Mouse (Mus musculus) brain, adult 2 months (tissue): Measurements from ENCODE around the gene Lnx2.

ENCODE experiments used
- DNase-seq: peaks from one replicate; pipeline ENCODE4 v3.0.0; 2011; ENCODE audit warnings: low read depth, low spot score

Lnx2 gene

DNA sequence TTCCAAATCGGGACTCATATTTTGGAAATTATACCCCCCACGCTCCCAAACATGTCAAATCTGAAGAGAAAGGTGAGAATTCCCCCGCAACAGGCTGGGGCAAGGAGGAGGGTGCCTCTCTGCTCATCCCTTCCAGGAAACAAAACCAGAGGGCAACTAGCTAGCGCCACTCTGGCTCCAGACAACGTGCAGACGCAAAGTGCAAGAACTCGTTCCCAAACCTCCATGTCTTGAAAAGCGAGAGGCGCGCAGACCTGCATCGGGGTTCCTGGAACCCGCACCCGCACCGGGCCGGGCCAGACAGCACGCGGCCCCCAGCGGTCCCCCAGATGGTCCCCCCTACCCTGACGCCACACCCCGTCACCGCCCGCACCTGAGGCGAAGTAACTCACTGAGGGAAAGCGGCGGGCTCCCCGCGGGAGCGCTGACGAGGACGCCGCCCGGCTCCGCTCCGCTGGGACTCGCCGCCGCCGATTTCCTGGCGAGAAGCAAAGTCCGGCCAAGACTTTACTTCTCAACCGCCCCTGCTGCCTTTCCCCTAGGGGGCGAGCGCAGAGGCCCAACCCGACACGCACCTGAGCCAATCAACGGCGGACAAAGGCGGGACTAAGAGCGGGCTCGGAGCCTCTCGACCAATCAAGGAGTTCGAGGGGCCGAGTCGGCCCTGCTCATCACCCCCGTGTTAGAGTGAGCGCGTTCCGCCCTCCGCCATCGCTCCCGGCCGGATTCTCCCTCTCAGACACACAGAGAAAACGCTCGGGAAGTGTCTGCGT, at the start of gene Lnx2:
Gene Lnx2, minus strand, starts transcription at position 561 of the 773 bp plus-strand sequence.
- peak; percentile 99 for DNase-seq

DNA sequence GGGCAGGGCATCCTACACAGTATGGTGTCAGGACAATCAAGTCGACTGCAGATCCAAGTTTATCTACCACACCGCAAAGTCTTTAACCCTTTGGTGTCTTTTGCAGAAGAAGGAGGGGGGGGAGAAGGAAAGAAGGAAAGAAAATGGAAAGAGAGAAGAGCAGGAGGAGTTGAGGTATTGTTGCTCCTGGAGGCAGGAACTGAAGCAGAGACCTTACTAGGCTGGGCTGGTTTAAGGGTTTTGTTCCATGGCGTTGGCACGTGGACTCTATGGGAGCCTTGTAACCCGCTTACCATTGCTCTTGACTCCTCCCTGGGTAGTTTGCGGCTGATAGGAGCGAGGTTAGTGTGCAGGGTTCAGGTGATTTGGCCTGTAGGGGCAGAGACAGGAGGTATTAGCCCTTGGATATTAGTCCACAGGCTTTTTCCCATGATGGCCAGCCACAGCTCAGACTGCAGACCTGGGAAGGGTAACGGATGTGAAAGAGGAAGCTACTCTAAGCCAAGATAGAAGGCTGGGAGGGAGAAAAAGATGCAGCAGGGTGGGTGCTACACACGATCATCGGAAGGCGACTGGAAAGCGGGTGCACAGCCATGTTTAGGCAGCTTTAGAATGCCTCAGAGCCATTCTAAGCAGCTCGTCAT, 49.3 kb upstream of the Lnx2 start:
- no peak for DNase-seq

DNA sequence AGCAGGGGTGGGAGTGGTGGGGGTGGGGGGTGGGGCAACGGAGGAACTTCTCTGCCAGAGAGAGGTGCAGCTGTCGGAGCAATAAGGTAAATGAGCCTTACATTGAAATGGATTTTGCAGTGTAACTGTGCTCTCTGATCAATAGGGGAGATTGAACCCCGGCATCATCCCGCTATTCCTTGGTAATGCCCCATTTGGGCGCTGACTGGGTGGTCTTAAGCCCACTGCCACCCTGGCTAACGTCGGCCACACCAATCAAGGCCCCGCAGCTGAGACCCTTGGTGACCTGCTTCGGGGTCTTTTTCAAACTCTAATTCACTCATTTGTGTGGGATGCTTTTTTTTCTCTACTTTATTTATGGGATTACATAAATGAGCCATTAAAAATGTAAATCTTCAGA, 48.4 kb upstream of the Lnx2 start:
- DNase-seq: no peak

DNA sequence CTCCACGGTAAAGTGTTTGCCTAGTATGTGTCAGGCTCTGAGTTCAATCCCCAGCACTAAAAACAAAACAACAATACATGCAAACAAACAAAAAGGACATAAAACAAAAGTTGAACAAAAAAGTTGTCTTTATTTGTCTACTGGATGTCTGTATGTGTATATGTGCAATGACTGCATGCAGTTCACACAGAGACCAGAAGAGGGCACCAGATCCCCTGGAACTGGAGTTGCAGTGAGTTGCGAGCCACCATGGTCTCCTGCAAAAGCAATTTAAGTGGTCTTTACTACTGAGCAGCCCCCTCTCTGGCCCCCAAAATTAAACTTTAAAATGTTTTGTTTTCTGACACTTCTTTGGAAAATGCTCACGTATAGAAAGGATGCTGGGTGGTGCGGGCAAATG, 44.8 kb upstream of the Lnx2 start:
- no peak for DNase-seq

DNA sequence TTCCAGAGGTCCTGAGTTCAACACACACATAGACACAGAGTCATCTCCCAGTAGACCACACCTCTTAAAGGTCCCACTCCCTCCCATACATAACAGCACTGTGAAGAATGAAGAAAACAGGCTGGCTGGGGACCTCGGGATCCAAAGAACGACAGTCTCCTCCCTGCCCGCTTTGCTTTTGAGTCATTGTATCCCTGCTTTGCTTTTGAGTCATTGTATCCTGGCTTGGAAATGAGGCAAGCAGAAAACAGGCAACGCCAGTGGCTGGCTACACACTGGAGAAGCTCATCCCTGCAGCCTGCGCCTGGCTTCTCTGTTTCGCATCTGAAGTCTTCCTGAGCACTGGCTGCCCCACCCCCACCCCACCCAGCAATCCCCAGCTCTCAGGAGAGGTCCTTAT, 40.6 kb upstream of the Lnx2 start:
- DNase-seq: no peak

DNA sequence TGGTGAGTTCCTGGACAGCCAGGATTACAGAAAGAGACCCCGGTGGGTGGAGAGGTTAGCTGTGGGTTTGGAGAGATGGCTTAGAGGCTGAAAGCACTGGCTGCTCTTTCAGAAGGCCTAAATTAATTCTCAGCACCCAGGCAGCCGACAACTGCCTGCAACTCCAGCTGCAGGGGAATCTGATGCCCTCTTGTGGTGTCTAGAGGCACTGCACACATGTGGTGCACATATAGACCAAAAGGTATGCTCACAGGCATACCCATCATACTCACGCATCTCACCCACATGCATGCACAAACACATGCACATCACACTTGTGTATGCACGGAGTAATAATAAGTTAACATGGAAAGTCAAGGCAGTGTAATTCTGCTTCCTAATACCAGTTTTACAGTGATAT, 39.2 kb upstream of the Lnx2 start:
- no peak for DNase-seq

DNA sequence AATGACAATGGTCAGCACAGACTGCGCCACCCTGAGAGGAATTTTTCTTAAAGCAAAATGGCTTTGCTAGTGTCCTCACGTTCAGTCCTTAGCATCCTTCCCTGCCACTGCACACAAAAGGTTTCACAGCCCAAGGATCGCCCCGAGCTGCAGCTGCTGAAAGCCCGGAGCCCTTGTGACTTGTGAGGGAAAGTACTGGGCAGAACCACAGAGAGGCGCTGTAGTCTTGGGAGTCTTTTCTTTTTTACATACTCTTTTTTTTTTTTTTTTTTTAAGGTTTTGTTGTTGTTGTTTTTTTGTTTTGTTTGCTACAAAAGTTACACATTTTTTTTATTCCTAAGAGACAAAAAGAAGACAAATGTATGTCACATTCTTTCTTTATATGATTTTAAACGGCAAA, 38.4 kb upstream of the Lnx2 start:
- DNase-seq: no peak

DNA sequence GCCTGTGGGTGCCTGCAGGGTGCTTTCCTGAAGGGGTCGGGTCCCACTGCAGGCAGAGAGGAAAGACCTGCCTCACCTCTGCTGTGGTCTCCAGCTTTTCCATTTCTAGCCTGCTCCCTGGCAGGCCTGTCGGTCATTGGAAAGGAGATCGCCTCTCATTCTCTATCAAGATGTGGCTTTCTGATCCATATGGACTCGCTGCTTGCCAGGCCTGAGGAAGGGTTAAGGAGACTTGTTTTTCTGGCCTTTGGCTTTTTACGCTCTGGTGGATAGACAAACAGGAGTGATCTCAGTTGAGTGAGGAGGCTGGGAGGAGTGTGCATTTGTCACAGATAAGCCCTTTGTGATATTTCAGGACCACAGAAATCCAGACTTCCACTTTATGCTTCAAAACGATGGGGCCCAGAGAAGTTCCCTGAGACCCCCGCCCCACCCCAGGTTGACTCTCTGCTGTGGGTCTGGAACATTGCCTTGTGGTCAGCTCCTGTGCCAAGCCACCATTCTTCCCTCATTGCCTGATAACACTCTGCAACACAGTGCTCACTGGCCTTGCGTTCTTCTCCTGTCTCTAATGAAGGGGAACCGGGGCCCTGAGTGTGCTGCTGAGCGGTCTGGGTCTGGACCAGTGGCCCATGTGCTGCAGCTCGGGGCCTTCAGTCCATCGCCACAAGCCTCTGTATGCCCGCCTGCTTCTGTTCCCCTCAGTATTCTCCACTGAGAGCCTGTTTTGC, 32.6 kb upstream of the Lnx2 start:
- DNase-seq: peak; percentile 43

DNA sequence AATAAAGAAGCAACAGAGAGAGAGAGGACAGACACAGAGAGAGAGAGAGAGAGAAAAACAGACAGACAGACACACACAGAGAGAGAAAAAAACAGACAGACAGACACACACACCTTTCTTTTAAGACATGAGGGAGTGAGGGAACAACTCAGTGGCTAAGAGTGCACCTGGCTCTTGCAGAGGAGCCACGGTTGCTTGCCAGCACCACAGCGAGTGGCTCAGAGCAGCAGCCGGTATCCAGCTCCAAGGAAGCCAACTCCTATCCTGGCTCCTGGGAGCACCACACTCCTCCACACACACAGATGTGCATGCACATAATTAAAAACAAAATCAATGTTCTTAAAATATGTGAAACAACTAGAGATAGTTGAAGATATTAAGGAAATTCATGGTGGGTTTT, 30.9 kb upstream of the Lnx2 start:
- peak; percentile 48 for DNase-seq

DNA sequence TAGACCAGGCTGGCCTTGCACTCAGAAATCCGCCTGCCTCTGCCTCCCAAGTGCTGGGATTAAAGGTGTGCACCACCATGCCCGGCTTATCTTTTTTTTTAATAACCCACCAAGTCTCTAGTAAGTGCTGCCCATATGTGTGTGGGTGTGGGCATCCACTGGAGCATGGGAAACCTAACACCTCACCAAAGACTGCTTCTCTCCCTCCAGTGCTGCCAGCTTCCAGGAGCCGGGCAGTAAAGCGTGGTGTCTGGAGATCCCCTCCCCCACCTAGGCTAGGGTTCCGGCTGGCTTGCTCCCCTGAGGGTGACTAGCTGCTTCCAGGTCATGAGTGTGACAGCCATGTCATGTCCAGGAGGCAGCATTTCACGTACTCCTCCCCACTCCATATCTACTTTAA, 25.9 kb upstream of the Lnx2 start:
- no peak for DNase-seq

DNA sequence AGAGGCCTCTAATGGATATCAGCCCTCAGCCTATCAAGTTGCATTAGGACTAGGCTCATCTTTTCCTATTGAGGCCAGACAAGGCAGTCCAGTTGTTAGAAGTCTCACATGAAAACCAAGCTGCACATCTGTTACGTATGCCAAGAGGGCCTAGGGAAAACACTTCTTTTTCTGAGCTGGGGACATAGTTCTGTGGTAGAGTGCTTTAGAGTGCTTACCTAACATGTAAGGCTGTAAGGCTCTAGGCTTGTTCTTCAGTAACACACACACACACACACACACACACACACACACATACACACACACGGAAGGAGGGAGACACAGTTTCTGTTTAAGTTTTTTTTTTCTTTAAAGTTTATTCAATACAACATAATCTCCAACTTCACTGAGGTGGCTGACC, 23.8 kb upstream of the Lnx2 start:
- DNase-seq: no peak

DNA sequence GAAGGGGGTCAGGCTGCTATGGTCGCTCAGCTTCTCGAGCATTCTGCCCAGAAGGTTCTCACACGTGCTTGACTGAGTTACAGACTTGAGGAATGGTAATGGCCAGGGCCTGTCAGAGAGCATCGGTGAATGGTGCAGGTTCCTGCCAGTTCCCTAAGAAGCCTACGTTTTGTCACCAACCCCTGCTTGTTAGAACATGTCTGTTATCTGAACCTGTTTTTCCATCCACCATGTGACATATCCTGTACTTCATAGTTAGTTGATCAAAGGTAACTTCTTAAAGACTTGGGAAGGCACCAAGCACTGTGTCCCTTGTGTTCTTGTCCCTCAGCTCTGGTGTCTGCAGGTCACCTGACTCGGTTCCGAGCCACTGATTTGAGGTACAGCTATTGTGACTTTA, 22.3 kb upstream of the Lnx2 start:
- DNase-seq: no peak

DNA sequence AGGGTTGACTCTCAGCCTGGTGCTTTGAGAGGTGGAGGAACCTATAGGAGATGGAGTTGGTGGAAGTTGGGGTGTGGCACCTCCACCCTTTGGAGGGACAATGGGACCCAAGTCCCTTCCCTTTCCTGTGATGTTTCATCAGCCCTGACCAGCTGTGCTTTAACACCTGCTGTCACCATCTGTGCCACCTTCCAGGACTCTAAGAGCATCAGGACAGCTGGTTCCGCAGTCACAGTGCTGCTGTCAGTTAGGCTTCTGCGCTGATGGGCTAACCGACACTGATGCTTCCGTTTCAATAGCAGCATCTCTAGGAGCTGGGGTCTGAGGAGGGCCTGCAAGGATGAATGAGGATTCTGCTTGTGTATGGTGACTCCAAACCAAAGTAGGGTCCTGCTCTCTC, 20.2 kb upstream of the Lnx2 start:
- no peak for DNase-seq

DNA sequence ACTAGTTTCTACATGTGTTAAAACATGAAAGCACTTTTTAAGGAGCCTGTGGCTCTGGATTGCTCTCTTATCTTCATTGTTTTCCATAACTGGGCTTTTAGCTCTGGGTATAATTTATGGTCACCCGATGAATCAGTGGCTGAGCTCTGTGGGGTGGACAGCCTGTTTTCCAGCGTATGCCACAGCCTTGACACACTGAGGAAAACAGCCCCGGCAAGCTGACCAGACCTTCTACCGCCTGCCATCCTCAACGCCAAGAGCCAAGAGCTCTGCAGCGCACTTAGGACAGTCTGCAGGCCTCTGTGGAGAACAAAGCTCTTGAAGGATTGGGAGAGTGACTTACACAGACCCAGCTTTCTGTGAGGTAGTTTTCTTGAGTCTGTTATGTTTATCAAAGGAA, 17.9 kb upstream of the Lnx2 start:
- DNase-seq: peak; percentile 68

DNA sequence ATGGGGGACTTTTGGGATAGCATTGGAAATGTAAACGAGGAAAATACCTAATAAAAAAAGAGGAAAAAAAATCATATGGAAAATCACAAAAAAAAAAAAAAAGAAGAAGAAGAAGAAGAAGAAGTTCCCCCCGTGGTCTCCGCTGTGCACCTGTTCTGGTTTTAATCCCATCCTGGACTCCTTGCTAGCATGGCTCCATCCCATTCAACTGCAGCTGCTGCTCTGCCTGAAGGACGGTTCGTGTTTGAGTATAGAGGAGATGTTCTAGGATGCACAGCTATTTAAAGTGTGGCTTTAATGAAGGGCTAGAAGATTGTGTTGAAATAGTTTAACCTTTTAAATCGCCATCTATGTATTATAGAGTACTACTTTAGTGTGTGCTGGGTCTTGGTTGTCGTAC, 16.1 kb upstream of the Lnx2 start:
- no peak for DNase-seq

DNA sequence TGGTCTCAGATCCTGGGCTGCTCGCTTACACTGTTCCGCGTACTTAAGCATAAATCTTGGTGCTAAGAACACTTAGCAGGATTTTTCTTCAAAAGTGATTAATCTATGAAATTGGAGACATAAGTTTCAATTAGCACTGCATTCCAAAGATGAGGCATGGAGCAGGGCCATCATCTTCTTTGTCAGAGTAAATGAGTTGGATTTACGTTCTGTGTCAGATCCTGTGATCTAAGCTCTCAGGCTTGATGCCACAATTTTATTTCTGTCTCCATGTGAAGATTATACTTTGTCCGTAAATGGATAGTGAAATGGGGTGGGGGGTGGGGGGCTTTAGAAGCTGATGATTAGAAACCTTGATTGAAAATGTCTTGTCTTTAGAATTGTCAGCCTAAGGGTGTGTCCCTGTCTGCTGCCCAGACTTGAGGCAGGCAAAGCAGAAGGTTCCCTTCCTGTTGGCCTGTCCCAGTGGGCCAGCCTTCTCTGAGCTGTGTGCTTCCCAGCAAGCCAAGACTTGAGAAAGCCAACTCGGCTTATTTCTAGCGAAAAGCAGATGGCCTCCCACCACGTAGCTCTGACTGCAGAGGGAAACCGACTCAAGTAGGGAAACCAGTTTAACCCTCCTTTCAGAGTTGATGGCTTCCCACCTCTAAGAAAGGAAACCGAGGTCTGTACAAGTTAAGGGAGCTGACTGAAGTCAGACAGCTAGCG, 14.0 kb upstream of the Lnx2 start:
- DNase-seq: peak; percentile 97

DNA sequence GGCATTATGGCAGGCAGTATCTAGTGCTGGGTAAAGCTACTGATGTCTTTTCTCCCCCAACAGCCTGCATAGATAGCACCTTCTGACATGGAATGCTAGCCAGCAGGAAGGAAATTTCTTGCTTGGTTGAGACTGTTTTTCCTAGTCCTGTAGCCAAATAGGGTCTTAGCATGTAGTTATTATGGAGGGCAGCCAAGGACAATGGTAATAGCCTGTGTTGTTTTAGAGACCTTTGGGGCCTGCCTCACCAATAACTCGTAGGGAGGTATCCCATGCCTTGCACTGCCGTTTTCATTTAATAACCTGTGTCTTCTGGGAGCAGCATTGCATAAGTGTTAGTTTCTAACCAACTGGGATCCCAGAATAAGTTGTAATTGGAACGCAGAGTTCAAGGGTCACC, 13.4 kb upstream of the Lnx2 start:
- no peak for DNase-seq

DNA sequence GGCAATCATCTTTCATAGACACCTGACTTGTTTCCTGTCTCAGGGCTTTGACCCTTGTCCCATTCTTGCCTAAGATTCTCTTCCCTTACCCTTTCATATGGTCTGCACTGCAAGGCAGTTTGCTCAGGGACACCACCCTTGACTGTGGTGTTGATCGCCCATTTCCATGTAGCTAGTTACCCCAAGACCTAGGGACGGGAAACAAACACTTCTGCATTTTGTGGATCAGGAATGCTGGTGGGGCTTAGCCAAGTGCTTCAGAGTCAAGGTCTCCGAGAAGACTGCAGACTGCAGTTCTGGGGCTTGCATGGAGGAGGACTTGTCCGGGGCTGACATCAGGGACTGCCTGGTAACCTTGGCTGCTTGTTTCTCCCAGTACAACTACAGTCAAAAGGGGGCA, 10.4 kb upstream of the Lnx2 start:
- no peak for DNase-seq

DNA sequence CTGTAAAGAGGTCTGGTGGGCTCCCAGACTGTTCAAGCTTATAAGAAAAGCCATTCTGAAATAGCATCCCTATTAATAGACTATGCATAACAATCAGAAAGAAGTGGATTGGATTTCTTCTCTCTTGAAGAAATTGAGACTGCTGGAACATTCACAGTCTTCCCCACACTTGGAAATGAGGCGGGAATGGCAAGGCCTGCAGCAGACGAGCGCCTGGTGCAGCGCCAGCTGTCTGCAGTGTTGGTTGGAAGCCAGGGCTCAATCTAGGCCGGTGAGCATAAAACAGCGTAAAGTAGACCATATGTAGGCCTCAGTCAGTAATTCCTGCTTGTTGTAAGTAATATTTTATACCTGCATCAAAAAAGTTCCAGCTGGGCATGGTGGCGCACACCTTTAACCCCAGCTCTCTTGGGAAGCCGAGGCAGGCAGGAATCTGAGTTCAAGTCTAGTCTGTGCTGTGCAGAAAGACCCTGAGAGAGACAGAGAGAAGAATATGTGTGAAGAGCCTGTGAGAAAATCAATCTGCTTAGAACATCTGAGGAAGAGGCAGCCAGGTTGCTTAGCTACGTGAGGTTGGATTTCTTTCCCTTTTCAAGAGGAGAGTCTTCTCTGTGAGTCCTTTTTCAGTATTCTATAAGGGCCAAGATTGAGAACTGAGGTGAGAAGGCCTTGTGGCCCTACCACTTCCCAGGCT, 9.0 kb upstream of the Lnx2 start:
- DNase-seq: peak; percentile 96

DNA sequence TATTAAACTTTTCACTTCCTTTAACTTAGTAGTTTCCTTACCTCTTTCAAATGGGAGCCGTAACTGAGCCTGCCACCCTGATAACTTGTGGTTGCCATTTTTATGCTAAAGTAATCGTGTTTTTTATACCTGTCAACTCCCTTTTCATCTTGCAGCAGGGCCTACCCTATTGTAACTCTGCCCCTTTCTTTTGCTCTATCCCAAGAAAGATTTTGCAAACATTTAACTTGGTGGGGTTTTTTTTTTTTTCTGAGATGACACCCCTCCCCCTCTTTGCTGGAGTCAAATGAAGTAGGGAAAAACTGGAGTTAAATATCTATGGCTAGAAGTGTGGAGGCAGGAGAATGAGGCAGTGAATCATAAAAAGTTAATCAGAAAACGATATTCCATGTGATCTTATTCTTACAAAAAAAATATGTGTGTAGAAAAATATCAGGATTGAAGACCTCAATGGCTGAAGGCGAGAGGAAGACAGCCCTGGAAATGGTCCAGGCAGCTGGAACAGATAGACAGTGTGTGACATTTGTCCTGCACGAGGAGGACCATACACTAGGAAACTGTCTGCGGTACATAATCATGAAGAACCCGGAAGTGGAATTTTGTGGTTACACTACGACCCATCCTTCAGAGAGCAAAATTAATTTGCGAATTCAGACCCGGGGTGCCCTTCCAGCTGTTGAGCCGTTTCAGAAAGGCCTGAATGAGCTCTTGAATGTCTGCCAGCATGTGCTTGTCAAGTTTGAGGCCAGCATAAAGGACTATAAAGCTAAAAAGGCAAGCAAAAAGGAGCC, 1.9 kb upstream of the Lnx2 start:
- no peak for DNase-seq
